7 mouse cellular contexts compared by ENCODE assay signal in the genomic region with DNA sequence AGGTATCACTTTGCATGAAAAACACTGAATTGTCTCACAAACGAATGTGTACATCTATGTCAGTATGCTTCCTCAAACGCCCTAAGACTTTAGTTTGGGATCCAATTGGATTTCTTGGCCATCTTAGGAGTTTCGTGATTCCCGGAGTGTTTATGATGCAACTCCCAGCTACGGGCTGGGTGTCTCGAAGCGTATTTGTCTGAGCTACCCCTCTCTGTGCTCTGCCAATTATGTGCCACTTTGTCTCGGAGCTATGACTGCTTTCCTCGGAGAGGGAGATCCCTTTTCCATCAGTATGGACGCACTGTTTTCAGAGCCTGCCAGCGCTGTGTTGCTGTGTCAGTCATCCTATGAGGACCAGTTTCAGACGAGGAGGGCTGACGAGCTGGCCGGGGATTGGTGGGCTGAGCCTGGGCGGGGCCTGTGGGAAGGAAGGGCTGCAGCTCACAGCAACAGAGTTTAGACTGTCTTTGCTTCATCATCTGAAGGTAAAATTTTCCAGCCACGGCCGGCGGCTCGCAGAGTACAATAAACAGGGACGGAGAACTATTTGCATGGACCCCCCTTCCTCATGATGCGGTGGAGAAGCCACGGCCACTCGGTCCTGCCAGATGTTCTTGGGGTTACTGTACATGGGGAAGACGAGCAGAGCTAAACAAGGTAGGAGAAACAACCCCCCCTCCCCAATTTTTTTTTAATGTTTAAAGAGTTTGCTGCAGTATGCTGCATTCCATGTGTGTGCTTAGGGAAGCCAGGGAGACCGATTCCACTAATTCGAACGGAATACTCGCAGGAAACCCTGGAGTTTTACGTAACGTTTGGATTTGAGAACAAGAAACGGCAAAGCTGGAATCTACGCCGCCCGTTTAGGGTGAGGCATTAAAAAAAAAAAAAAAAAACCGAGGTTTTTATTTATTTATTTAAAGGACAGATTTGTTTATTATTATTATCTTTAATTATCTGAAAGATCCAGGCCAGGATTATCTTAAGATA. TPM values are rescaled to one million over a fixed set of nuclear protein-coding genes. Genes with fewer than 3 reads are reported as not detected.
DNase-seq lines count a peak whose midpoint lies in the region; ATAC-seq lines count a peak whose summit lies in the region.

A gene (plus strand): TSS at position 424 of the 993 bp plus-strand sequence.

- no peaks in the 10 kb centered on the region for H3K36me3 ChIP-seq in intestine, embryonic 15.5 days
- no peaks in the 10 kb centered on the region for H3K36me3 ChIP-seq in midbrain, embryonic 10.5 days

- H3K9ac ChIP-seq in intestine, embryonic 15.5 days: peak within 1 kb of the TSS; percentile 72

- H3K4me1 ChIP-seq in intestine, embryonic 15.5 days (replicated peaks): peaks cover 35% of the 10 kb centered on the region
- H3K4me1 ChIP-seq in midbrain, embryonic 10.5 days: peaks cover 57% of the 10 kb centered on the region

- H3K4me2 ChIP-seq in intestine, embryonic 15.5 days (replicated peaks): peak within 1 kb of the TSS; percentile 92

- WGBS in intestine, embryonic 15.5 days: under 1% methylated on average over 35 of the region's 35 CpGs
- 3% methylated on average over 35 of the region's 35 CpGs for WGBS in midbrain, embryonic 10.5 days

- no peaks in the 10 kb centered on the region for H3K9me3 ChIP-seq in intestine, embryonic 15.5 days
- H3K9me3 ChIP-seq in midbrain, embryonic 10.5 days (replicated peaks): no peaks in the 10 kb centered on the region

- intact Hi-C loops in left cerebral cortex, postnatal 25 days (cut with DNase I): loop anchor here (5.0 kb wide), 5 partner anchors 103 to 202 kb away; a partner anchor contains a TSS

- peak; percentile 91 for ATAC-seq in intestine, embryonic 15.5 days

- DNase-seq in adrenal gland, adult 18-20 months (ENCODE audit: low spot score in 2 of 2): peak; percentile 90 to 92
- DNase-seq in embryo, embryonic 11 days: peak; percentile 95
- peak; percentile 97 for DNase-seq in gastrocnemius, postnatal 25 days
- peak; percentile 94 to 99 for DNase-seq in left cerebral cortex, postnatal 25 days (ENCODE audit: low spot score in 2 of 2)
- peak; percentile 93 for DNase-seq in midbrain, embryonic 10.5 days (ENCODE audit: low spot score)
- DNase-seq in right cerebral cortex, postnatal 4 days: peak; percentile 89

- peak within 1 kb of the TSS; percentile 90 for H3K27ac ChIP-seq in intestine, embryonic 15.5 days
- peak within 1 kb of the TSS; percentile 86 for H3K27ac ChIP-seq in midbrain, embryonic 10.5 days (replicated peaks)

- no peaks in the 10 kb centered on the region for H3K27me3 ChIP-seq in intestine, embryonic 15.5 days (replicated peaks)
- H3K27me3 ChIP-seq in midbrain, embryonic 10.5 days (ENCODE audit: low read depth, poor library complexity, severe bottlenecking): no peaks in the 10 kb centered on the region

- peak within 1 kb of the TSS; percentile 53 for H3K4me3 ChIP-seq in intestine, embryonic 15.5 days (replicated peaks)
- H3K4me3 ChIP-seq in midbrain, embryonic 10.5 days: peak within 1 kb of the TSS; percentile 74

RNA-seq across cellular contexts. Expression of the gene that starts here (rescaled TPM):
- total RNA-seq in adrenal gland, adult 18-20 months (2021): 100 to 1,000 TPM; 181 to 201 TPM
- total RNA-seq in gastrocnemius, postnatal 25 days (2021): 100 to 1,000 TPM; 269 to 316 TPM
- polyA plus RNA-seq in intestine, embryonic 15.5 days (2015; fragmentation: Nextera tagmentation; extraction: Ambion mirVana): 105 and 111 TPM in 2 replicates
- total RNA-seq in left cerebral cortex, postnatal 25 days (2021): 100 to 1,000 TPM; 244 to 245 TPM
- polyA plus RNA-seq in midbrain, embryonic 10.5 days (2016; fragmentation: Nextera tagmentation; extraction: Ambion mirVana): 24.0 and 30.5 TPM in 2 replicates

Comparison
In these comparisons a context has a peak if more than half of its experiments do, and no peak if none do; other contexts are left out.
1. Peak in every context shown above with its lines: DNase-seq, ATAC-seq, H3K4me3 ChIP-seq and H3K27ac ChIP-seq.